Mouse (Mus musculus) urinary bladder, adult 18-20 months (tissue): ENCODE data around the gene Nupr1.
"Not testable (repeated sequence)": the region's sequence is repeated elsewhere in the genome, so short reads cannot be mapped to it uniquely, and the experiment has no call there.

Experiments used
- DNase-seq, 2 experiments: peaks; one replicate each; pipeline ENCODE4 v3.0.0; 2022; ENCODE audit warnings: low spot score in 2 of 2, mixed read lengths in 2 of 2

The Nupr1 gene

DNA sequence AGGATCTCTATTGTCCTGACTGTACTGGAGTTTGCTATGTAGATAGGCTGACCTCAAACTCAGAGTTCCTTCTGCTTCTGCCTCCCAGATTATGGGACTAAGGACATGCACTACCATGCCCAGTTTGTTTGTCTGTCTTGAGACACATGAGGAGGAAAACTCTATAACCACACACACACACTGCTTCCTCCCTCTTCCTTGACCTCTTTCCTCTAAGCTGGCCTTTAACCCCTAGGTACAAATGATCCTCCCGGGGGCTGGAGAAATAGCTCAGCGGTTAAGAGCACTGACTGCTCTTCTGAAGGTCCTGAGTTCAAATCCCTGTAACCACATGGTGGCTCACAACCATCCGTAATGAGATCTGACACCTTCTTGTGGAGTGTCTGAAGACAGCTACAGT lies 13.7 kb upstream of the Nupr1 start:
- no peak for DNase-seq

DNA sequence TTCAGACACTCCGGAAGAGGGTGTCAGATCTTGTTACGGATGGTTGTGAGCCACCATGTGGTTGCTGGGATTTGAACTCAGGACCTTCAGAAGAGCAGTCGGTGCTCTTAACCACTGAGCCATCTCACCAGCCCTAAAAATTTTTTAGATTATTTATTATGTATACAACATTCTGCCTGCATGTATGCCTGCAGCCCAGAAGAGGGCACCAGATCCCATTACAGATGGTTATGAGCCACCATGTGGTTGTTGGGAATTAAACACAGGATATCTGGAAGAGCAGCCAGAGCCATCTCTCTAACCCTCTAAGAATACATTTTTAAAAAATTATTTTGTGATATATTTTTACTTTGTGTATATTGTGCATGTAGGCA lies 12.6 kb upstream of the Nupr1 start:
- not testable (repeated sequence) for DNase-seq

DNA sequence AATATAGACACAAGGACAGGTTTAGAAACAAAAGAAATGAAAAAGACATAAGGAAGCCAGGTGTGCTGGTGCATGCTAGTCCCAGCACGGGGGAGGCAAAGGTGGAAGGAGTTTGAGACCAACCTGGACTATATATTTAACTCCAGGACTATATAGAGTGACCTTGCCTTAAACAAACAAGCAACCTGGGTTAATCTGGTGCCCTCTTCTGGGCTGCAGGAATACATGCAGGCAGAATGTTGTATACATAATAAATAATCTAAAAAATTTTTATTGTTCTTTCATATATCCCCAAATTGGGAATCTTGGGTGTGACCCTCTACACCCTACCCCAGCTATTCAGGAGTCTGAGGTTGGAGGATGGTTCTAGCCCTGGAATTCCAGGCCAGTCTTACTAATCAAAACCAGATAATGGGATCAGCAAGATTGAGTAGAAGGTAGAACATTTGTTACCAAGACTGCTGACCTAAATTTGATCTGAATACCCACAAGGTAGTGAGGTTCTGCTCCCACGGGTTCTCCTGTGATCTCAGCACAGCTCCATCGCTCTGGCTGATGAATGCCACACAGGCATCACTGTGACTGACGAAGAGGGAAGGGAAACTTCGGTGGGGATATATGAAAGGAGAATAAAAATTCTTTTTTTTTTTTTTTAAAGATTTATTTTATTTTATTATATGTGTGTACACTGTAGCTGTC lies 12.0 kb upstream of the Nupr1 start:
- DNase-seq: no peak

DNA sequence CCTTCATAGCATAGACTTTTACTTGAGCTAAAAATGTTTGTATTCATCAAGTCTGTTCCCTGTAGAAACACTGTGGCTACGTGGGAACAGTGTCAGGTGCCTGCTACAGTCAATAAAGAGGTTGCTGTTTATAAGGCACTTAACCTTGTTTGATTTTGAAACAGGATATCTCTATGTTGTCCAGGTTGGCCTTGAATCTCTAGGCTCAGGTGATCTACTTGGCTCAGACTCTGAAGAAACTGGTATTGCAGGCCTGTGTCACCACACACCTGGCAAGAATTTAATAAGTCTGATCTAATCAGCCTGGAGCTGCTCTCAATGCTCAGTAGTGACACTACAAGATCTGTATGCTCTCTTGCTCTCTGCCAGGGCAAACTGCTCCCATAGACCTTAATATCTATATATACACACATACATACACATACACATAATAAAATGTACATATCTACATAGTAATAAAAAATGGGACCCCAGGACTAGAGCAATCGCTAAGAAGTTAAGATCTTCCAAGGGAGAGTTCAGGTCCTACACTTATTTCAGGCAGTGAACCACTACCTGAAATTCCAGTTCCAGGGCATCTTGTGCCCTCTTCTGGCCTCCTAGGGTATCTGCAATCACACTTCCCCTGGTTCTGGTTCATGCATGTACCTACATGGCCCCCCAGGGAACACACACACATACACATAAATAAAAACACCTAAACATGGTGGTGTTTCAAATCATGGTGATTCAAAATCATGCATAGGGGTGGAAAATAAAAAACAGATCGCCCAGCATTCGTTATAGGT lies 6.3 kb upstream of the Nupr1 start:
- peak in 1 of 2 experiments; percentile 50 for DNase-seq

DNA sequence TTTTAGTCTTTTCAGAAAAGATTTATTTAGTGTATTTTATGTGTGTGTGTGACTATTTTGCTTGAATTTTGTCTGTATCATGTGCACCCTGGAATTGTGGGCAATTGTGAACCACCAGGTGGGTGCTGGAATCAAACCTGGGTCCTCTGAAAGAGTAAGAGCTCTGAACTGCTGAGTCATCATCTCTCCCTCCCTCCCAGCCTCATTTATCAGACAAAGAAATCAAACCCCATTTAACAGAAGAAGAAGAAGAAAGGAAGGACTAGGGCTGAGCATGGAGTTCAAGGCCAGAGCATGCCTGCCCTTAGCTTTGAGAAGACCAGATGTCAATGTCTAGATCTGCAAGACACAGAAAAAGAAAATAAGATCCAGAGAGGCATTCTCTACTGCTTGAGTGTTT lies 4.7 kb upstream of the Nupr1 start:
- DNase-seq: no peak

- no peak for DNase-seq
Measured at GRCm38 (mm10) chr7:126632478-126632877, 1.8 kb upstream of the Nupr1 start.

DNA sequence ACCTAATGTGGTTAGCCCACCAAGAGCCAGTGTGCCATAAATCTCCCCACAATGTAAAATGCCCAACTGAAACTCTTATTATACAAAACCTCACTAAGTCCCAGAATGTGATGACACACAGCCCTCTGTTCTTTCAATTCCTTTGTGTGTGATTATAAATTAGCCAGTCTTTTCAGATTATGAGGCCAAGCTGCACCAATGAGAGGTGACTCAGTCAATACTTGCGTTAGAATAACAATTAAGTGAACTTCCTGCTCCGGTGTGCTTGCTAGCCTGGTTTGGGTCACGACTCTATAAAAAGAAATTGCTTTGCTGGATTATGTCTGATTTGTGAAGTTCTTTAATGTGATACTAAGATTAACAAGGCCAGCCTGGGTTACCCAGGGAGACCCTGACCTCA lies 746 bp downstream of the Nupr1 start:
- no peak for DNase-seq

DNA sequence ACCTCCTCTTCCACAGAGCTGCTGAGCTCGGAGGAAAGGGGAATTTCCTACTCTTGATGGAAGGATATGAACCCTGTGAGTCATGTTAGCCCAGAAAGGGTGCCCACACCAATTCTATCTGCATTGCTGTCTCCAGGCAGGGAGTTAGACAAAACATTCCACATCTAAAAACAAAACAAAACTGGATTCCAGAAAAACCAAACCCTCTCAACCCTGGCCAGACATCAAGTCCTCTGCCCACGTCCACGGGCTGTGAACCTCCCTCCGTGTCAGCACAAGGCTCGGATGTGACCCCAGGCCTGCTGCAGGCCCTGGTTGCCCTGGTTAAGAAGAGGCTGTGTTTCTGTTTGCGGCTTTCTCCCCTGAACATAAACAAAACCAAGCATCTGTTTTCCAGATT lies 2.5 kb downstream of the Nupr1 start:
- no peak for DNase-seq

- no peak for DNase-seq
Measured at GRCm38 (mm10) chr7:126625807-126626600, 4.7 kb downstream of the Nupr1 start.

- DNase-seq: peak in 1 of 2 experiments; percentile 88
Measured at GRCm38 (mm10) chr7:126625369-126625768, 5.3 kb downstream of the Nupr1 start.

DNA sequence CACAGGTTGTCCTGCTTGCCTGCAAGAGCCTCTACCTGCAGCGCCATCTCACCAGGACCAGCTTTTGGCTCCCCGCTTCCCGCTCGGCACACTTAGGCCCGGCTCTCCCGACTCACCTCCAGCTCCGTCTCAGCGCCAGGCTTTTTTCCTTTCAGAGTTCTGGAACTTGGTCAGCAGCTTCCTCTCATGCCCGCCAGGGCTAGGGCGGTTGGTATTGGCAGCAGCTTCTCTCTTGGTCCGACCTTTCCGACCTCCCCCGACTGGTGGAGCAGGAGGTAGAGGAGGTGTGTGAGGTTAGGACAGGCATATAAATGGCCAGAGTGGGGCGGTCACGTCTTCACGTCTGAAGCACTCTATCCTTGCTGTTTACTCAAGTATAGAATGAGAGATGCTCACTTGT lies 5.9 kb downstream of the Nupr1 start:
- DNase-seq: no peak

- no peak for DNase-seq
Measured at GRCm38 (mm10) chr7:126623381-126623780, 7.3 kb downstream of the Nupr1 start.

DNA sequence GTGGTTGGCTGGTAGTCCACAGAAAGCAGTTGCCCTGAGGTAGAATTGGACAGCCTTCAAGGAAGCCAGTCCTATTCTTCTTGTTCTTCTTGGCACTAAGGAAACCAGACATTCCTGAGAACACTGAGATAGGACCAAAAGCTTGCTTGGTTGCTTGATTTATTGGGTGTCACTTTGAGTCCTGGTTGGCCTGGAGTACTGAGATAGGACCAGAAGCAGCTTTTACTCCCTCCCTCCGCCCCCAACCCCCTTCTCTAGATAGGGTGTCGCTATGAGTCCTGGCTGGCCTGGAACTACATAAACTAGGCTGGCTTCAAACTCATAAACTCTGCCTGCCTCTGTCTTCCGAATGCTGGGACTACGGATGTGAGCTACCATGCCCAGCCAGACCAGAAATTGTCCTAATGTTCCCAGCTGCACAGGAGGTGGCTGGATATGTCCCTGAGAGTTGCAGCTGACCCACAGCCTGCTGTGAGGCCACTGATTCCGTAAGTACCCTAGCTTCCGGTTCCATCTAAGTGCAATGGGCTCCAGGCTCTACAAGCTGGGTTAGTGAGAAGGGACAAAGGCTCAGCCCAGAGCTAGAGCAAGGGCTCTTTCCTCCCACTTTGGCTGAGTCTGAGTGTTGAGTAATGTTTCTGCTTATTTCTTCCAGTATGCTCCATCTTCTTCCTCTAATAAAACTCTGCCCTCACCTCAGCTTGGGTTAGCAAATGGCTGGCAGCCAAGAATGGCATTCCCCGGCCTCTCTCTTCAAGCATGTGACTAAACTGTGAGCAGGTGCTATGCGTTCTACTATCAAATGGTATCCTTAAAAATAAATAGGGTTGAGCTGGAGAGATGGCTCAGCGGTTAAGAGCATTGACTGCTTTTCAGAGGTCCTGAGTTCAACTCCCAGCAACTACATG lies 9.0 kb downstream of the Nupr1 start:
- DNase-seq: no peak

- no peak for DNase-seq
Measured at GRCm38 (mm10) chr7:126619559-126620275, 10.9 kb downstream of the Nupr1 start.

GRCm38 (mm10) chr7:126616707-126617106 lies 14.0 kb downstream of the Nupr1 start:
- DNase-seq: no peak

DNA sequence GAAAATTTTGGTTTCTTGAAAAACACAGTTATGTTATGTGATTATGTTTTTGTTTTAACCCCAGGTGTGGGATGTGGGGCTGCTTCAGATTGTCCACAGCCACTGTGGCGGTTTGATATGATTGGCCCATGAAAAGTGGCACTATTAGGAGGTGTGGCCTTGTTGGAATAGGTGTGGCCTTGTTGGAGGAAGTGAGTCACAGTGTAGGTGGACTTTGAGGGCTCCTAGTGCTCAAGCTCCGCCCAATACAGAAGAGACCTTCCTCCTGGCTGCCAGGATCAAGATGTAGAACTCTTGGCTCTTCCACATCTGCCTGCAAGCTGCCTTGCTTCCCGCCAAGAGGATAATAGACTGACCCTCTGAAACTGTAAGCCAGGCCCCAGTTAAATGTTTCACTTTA lies 17.9 kb downstream of the Nupr1 start:
- no peak for DNase-seq

GRCm38 (mm10) chr7:126607796-126608195 lies 22.9 kb downstream of the Nupr1 start:
- no peak for DNase-seq

DNA sequence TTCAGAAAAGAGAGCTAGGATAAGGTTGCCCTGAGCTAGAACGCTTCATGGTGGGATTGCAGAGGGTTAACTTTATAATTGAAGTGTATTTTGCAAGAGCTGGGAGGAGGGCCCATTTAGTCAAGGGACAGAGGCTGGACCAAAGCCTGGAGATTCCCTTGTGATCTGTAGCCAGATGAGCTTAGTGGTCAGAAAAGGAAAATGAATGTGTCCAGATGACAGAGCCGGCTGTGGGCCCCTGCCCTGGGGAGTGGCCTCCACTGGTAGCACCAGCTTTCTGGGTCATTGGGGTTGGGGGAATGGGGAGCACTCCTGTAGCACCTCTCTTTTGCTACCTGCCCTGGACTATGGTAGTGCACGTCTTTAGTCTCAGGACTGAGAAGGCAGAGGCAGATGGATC lies 23.6 kb downstream of the Nupr1 start:
- DNase-seq: peak in 1 of 2 experiments; percentile 55

DNA sequence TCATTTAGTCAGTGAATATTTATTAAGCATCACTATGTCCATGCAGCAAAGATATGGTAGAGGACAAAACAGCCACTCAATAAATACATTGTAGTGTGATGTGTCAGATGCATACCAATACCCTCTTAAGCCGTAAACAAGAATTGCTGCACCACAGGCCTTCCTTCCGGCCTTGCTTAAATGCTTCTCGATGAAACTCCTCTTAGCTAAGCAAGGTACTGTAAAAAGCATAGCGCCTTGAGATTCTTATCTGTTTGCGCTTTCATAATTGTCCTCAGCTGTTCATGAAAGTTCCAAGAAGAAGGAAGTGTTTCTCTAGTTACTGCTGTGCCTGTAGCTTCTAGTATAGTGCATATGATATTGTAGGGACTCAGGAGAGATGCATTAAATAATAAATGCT lies 24.1 kb downstream of the Nupr1 start:
- no peak for DNase-seq

DNA sequence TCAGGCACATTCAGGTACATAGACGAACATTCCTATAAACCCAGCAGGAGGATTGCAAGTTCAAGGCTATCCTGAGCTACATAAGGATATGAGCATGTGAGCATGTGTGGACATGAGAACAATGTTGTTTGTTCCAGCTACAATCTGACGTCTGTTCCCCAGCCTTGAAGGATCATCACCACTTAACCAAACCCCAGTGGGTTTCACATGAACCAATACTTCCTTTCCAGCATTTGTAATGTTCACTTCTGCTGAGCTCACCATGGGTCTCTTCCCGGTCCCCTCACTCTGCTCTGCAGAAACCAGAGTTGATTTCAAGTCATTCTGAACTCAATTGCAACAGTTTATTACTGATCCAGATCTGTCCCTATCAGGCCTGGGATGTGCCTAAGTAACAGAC lies 28.0 kb downstream of the Nupr1 start:
- no peak for DNase-seq

DNA sequence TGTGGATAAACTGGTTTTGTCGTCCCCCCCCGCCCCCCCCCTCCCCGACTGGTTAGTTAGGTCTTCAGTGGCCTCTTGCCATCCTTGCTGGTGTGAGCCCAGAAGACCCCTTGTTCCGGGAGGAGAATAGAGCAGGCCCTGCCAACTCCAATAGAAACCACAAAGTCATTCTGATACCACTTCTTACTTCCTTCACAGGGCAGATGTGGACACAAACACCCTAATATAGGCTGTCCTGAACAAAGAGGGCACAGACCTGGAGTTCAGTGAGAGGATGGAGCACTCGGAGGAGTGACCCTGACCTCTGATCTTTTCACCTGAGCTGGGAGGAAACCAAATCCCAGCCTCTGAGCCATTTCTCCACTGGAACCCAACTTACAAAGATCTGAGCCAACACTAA lies 28.8 kb downstream of the Nupr1 start:
- DNase-seq: no peak
